8 mouse cellular contexts compared by ENCODE assay signal in genomic region chr8:11405722-11406481, GRCm38 (mm10).
DNase-seq lines count a peak whose midpoint lies in the region; ATAC-seq lines count a peak whose summit lies in the region.

No protein-coding gene starts in this region.

- H3K27ac ChIP-seq in forebrain, embryonic 16.5 days (ENCODE audit: low read length) = peak overlapping the region; percentile 46
- H3K27ac ChIP-seq in midbrain, embryonic 10.5 days (replicated peaks) = peak overlapping the region; percentile 60; the same call in 1 of the 2 replicates

- H3K4me3 ChIP-seq in forebrain, embryonic 16.5 days (replicated peaks; ENCODE audit: low read length) = no peak overlapping the region
- no peak overlapping the region for H3K4me3 ChIP-seq in midbrain, embryonic 10.5 days

- peak; percentile 38 for DNase-seq in MN1 (ENCODE audit: low spot score)
- peak; percentile 86 for DNase-seq in adrenal gland, postnatal 14 days
- DNase-seq in heart, postnatal 25 days (ENCODE audit: low spot score) = peak; percentile 76
- peak; percentile 72 for DNase-seq in layer of hippocampus, adult 9-11 months
- peak; percentile 48 for DNase-seq in midbrain, embryonic 10.5 days (ENCODE audit: low spot score)
- DNase-seq in natural killer cell, adult 2 months (ENCODE audit: low spot score in 2 of 2) = no peak

- intact Hi-C loops in heart, postnatal 25 days (cut with DNase I) = no loop called here

- H3K36me3 ChIP-seq in forebrain, embryonic 16.5 days (ENCODE audit: control insufficient read depth, insufficient read depth) = no peaks in the 10 kb centered on the region
- H3K36me3 ChIP-seq in midbrain, embryonic 10.5 days = no peaks in the 10 kb centered on the region; the same call in 1 of the 2 replicates

- H3K27me3 ChIP-seq in forebrain, embryonic 16.5 days (replicated peaks; ENCODE audit: control insufficient read depth, insufficient read depth, low read length) = no peaks in the 10 kb centered on the region
- H3K27me3 ChIP-seq in midbrain, embryonic 10.5 days (ENCODE audit: low read depth, poor library complexity, severe bottlenecking) = no peaks in the 10 kb centered on the region

- H3K4me2 ChIP-seq in forebrain, embryonic 16.5 days (ENCODE audit: low read length) = no peak overlapping the region

- WGBS in forebrain, embryonic 16.5 days = 47% methylated on average over 13 of the region's 13 CpGs
- 64% methylated on average over 13 of the region's 13 CpGs for WGBS in midbrain, embryonic 10.5 days

- no peak overlapping the region for H3K9ac ChIP-seq in forebrain, embryonic 16.5 days (replicated peaks; ENCODE audit: low read depth, low read length)

- peaks cover 13% of the 10 kb centered on the region for H3K4me1 ChIP-seq in forebrain, embryonic 16.5 days (replicated peaks; ENCODE audit: control insufficient read depth, insufficient read depth, low read length)
- peaks cover 23% of the 10 kb centered on the region for H3K4me1 ChIP-seq in midbrain, embryonic 10.5 days

- ATAC-seq in forebrain, embryonic 16.5 days = peak; percentile 91
- ATAC-seq in monocyte, adult 5-6 weeks (replicated peaks; ENCODE audit: insufficient number of reproducible peaks, low FRiP score, low TSS enrichment, poor library complexity, severe bottlenecking) = no peak

- H3K9me3 ChIP-seq in forebrain, embryonic 16.5 days (ENCODE audit: control insufficient read depth, low read length) = no peaks in the 10 kb centered on the region
- no peaks in the 10 kb centered on the region for H3K9me3 ChIP-seq in midbrain, embryonic 10.5 days (replicated peaks)

Comparison
In these comparisons a context has a peak if more than half of its experiments do, and no peak if none do; other contexts are left out.
1. DNase-seq: peak in MN1 (single experiment), adrenal gland, postnatal 14 days (single experiment), heart, postnatal 25 days (single experiment), layer of hippocampus, adult 9-11 months (single experiment) and midbrain, embryonic 10.5 days (single experiment); none in natural killer cell, adult 2 months (0 of 2).